Mouse (Mus musculus) heart, embryonic 15.5 days (tissue): ENCODE results near the gene Rere. TPM values are rescaled to one million over a fixed set of nuclear protein-coding genes. Genes with fewer than 3 reads are reported as not detected.

Experiments
- ATAC-seq: fragments of 200-750 bp; cut with Nextera tagmentation; replicated peaks from 2 replicates; pipeline ENCODE4 v1.8.0; 2017; ENCODE audit warnings: low read depth, moderate TSS enrichment; ENCODE audit not compliant: insufficient number of reproducible peaks, insufficient read depth, low FRiP score
- H3K27ac ChIP-seq: fragments of 300-500 bp; sonication (generic); 2 replicates; pipeline ENCODE4 v1.5.1; 2015; ENCODE audit warnings: mild to moderate bottlenecking, inconsistent platforms
- H3K27me3 ChIP-seq: fragments of 300-500 bp; sonication (generic); 2 replicates; pipeline ENCODE4 v1.6.1; 2015; ENCODE audit warnings: inconsistent platforms
- H3K36me3 ChIP-seq: fragments of 300-500 bp; sonication (generic); 2 replicates; pipeline ENCODE4 v1.6.1; 2015; ENCODE audit warnings: mild to moderate bottlenecking, inconsistent platforms
- H3K4me1 ChIP-seq: fragments of 300-500 bp; sonication (generic); replicated peaks from 2 replicates; pipeline ENCODE4 v1.6.1; 2015; ENCODE audit warnings: inconsistent platforms
- H3K4me2 ChIP-seq: fragments of 300-500 bp; sonication (generic); 2 replicates; pipeline ENCODE4 v1.6.1; 2015; ENCODE audit warnings: inconsistent platforms, mild to moderate bottlenecking, moderate library complexity
- H3K4me3 ChIP-seq: fragments of 300-500 bp; sonication (generic); 2 replicates; pipeline ENCODE4 v1.5.1; 2015; ENCODE audit warnings: mild to moderate bottlenecking, inconsistent platforms
- H3K9ac ChIP-seq: fragments of 300-500 bp; sonication (generic); 2 replicates; pipeline ENCODE4 v1.6.1; 2015; ENCODE audit warnings: mild to moderate bottlenecking, inconsistent platforms
- H3K9me3 ChIP-seq: fragments of 300-500 bp; sonication (generic); replicated peaks from 2 replicates; pipeline ENCODE4 v1.6.1; 2016; ENCODE audit warnings: inconsistent platforms
- WGBS: fragments of 180-500 bp; shearing (Covaris S2); methylation state at CpG from one replicate; pipeline ENCODE4 v1.1.7; 2015; ENCODE audit warnings: mixed read lengths; 5-methylcytosine and 5-hydroxymethylcytosine counted together
- polyA plus RNA-seq: library from polyadenylated mRNA; unstranded; fragments of >200 nt; fragmentation: Nextera tagmentation; extraction: Ambion mirVana; gene quantifications from 2 replicates; pipeline ENCODE4 v1.2.1, GENCODE M21; 2015

Gene Rere
- polyA plus RNA-seq, 1 experiment from 2014 or later = 17.6 TPM

GRCm38 (mm10) chr4:150327476-150327875, 46.0 kb downstream of the Rere start:
- Histone ChIP-seq H3K27ac (no peak overlapping the region), H3K4me2 (no peak overlapping the region), H3K9me3 (no peaks in the 10 kb centered on the region), H3K36me3 (0 out of 2 replicates have a peak, but pooled peaks cover 3% of the 10 kb centered on the region), H3K27me3 (no peaks in the 10 kb centered on the region), H3K9ac (no peak overlapping the region), H3K4me1 (peaks cover 13% of the 10 kb centered on the region), H3K4me3 (no peak overlapping the region)
- WGBS = 72% methylated on average over 4 of the region's 4 CpGs
- ATAC-seq = no peak

- H3K36me3 ChIP-seq = 0 out of 2 replicates have a peak, but pooled peaks cover 3% of the 10 kb centered on the region
- no peak overlapping the region for H3K4me2 ChIP-seq
- H3K4me3 ChIP-seq = no peak overlapping the region
- 75% methylated on average over 4 of the region's 4 CpGs for WGBS
- H3K4me1 ChIP-seq = peaks cover 11% of the 10 kb centered on the region
- no peak overlapping the region for H3K9ac ChIP-seq
- no peaks in the 10 kb centered on the region for H3K27me3 ChIP-seq
- no peaks in the 10 kb centered on the region for H3K9me3 ChIP-seq
- H3K27ac ChIP-seq = no peak overlapping the region
- ATAC-seq = no peak
Observed at GRCm38 (mm10) chr4:150333927-150334682, 52.7 kb downstream of the Rere start.

- H3K36me3 ChIP-seq = no peaks in the 10 kb centered on the region
- WGBS = 95% methylated on average over 1 of the region's 1 CpGs
- H3K27ac ChIP-seq = no peak overlapping the region
- no peak overlapping the region for H3K4me3 ChIP-seq
- no peaks in the 10 kb centered on the region for H3K9me3 ChIP-seq
- H3K4me1 ChIP-seq = peaks cover 7% of the 10 kb centered on the region
- no peak for ATAC-seq
- H3K9ac ChIP-seq = no peak overlapping the region
- H3K4me2 ChIP-seq = no peak overlapping the region
- H3K27me3 ChIP-seq = no peaks in the 10 kb centered on the region
Observed at GRCm38 (mm10) chr4:150337260-150337659, 55.8 kb downstream of the Rere start.

- Histone ChIP-seq H3K9ac (no peak overlapping the region), H3K27me3 (no peaks in the 10 kb centered on the region), H3K4me1 (peaks cover 9% of the 10 kb centered on the region), H3K4me3 (no peak overlapping the region), H3K27ac (no peak overlapping the region), H3K36me3 (no peaks in the 10 kb centered on the region), H3K4me2 (no peak overlapping the region), H3K9me3 (no peaks in the 10 kb centered on the region)
- no peak for ATAC-seq
- WGBS = 51% methylated on average over 8 of the region's 8 CpGs
Observed at GRCm38 (mm10) chr4:150338906-150339650, 57.6 kb downstream of the Rere start.

GRCm38 (mm10) chr4:150340796-150341525, 59.5 kb downstream of the Rere start:
- Histone ChIP-seq H3K4me2 (no peak overlapping the region), H3K9me3 (no peaks in the 10 kb centered on the region), H3K27ac (no peak overlapping the region), H3K27me3 (no peaks in the 10 kb centered on the region), H3K4me1 (peaks cover 7% of the 10 kb centered on the region; the same call in 1 of the 2 replicates), H3K9ac (no peak overlapping the region), H3K4me3 (no peak overlapping the region), H3K36me3 (no peaks in the 10 kb centered on the region)
- WGBS = 85% methylated on average over 6 of the region's 6 CpGs
- no peak for ATAC-seq

- Histone ChIP-seq H3K4me3 (no peak overlapping the region), H3K9me3 (no peaks in the 10 kb centered on the region), H3K27me3 (no peaks in the 10 kb centered on the region), H3K9ac (no peak overlapping the region), H3K36me3 (no peaks in the 10 kb centered on the region), H3K4me1 (peaks cover 22% of the 10 kb centered on the region), H3K4me2 (no peak overlapping the region), H3K27ac (no peak overlapping the region)
- ATAC-seq = no peak
- WGBS = 69% methylated on average over 3 of the region's 3 CpGs
Observed at GRCm38 (mm10) chr4:150344526-150344925, 63.1 kb downstream of the Rere start.

GRCm38 (mm10) chr4:150346651-150347386, 65.4 kb downstream of the Rere start:
- no peak overlapping the region for H3K9ac ChIP-seq
- H3K36me3 ChIP-seq = no peaks in the 10 kb centered on the region
- H3K4me2 ChIP-seq = no peak overlapping the region
- H3K27ac ChIP-seq = 0 out of 2 replicates have a peak overlapping the region, but pooled peaks have one; percentile 28
- peaks cover 29% of the 10 kb centered on the region for H3K4me1 ChIP-seq
- H3K27me3 ChIP-seq = no peaks in the 10 kb centered on the region
- H3K9me3 ChIP-seq = no peaks in the 10 kb centered on the region
- 32% methylated on average over 4 of the region's 4 CpGs for WGBS
- no peak for ATAC-seq
- H3K4me3 ChIP-seq = no peak overlapping the region

- H3K4me1 ChIP-seq = peaks cover 29% of the 10 kb centered on the region
- no peaks in the 10 kb centered on the region for H3K27me3 ChIP-seq
- H3K9ac ChIP-seq = no peak overlapping the region
- no peak overlapping the region for H3K4me2 ChIP-seq
- H3K9me3 ChIP-seq = no peaks in the 10 kb centered on the region
- H3K27ac ChIP-seq = no peak overlapping the region
- WGBS = 15% methylated on average over 2 of the region's 2 CpGs
- no peak overlapping the region for H3K4me3 ChIP-seq
- no peaks in the 10 kb centered on the region for H3K36me3 ChIP-seq
- ATAC-seq = no peak
Observed at GRCm38 (mm10) chr4:150347387-150347672, 65.9 kb downstream of the Rere start.

- peak overlapping the region; percentile 28; the same call in 1 of the 2 replicates for H3K27ac ChIP-seq
- H3K36me3 ChIP-seq = no peaks in the 10 kb centered on the region
- H3K4me1 ChIP-seq = peaks cover 26% of the 10 kb centered on the region
- no peak overlapping the region for H3K4me2 ChIP-seq
- no peaks in the 10 kb centered on the region for H3K9me3 ChIP-seq
- no peaks in the 10 kb centered on the region for H3K27me3 ChIP-seq
- ATAC-seq = no peak
- WGBS = 62% methylated on average over 6 of the region's 6 CpGs
- no peak overlapping the region for H3K9ac ChIP-seq
- H3K4me3 ChIP-seq = no peak overlapping the region
Observed at GRCm38 (mm10) chr4:150349680-150350101, 68.2 kb downstream of the Rere start.

GRCm38 (mm10) chr4:150351419-150352075, 70.1 kb downstream of the Rere start:
- no peaks in the 10 kb centered on the region for H3K36me3 ChIP-seq
- WGBS = 60% methylated on average over 7 of the region's 7 CpGs
- ATAC-seq = no peak
- no peak overlapping the region for H3K4me2 ChIP-seq
- H3K4me1 ChIP-seq = peaks cover 25% of the 10 kb centered on the region
- H3K9ac ChIP-seq = no peak overlapping the region
- H3K4me3 ChIP-seq = no peak overlapping the region
- no peaks in the 10 kb centered on the region for H3K27me3 ChIP-seq
- no peaks in the 10 kb centered on the region for H3K9me3 ChIP-seq
- 0 out of 2 replicates have a peak overlapping the region, but pooled peaks have one; percentile 16 for H3K27ac ChIP-seq
